Mouse (Mus musculus) embryonic fibroblast, embryonic 13.5 days (primary cell): ENCODE results near the gene Immp2l. TPM values are rescaled to one million over a fixed set of nuclear protein-coding genes. Genes with fewer than 3 reads are reported as not detected.

Source experiments
- H3K27ac ChIP-seq: 2 replicates; pipeline ENCODE4 v1.5.1; 2012; ENCODE audit warnings: low read length, control low read depth, inconsistent platforms; ENCODE audit not compliant: insufficient read depth
- H3K4me1 ChIP-seq: 2 replicates; pipeline ENCODE4 v1.6.1; 2011; ENCODE audit warnings: low read length; ENCODE audit not compliant: control insufficient read depth, insufficient read depth
- H3K4me3 ChIP-seq: 2 replicates; pipeline ENCODE4 v1.5.1; 2011; ENCODE audit warnings: mild to moderate bottlenecking, control low read depth, low read length; ENCODE audit not compliant: insufficient read depth
- CTCF ChIP-seq: IDR thresholded peaks from 2 replicates; pipeline ENCODE4 v1.5.1; 2011; ENCODE audit warnings: mild to moderate bottlenecking, control low read depth, low read length, moderate library complexity, borderline replicate concordance; ENCODE audit not compliant: insufficient read depth
- POLR2A ChIP-seq: IDR thresholded peaks from 2 replicates; pipeline ENCODE4 v1.6.1; 2011; ENCODE audit warnings: low read depth, mild to moderate bottlenecking, control low read depth, low read length, moderate library complexity
- polyA plus RNA-seq: library from polyadenylated mRNA; stranded (reverse); fragments of >200 nt; gene quantifications from 2 replicates; pipeline ENCODE4 v1.2.4, GENCODE M21; 2011; ENCODE audit warnings: low read depth; ENCODE audit not compliant: missing spikeins, insufficient read length

Gene Immp2l
- polyA plus RNA-seq, 1 experiment, result 2.9 TPM

DNA sequence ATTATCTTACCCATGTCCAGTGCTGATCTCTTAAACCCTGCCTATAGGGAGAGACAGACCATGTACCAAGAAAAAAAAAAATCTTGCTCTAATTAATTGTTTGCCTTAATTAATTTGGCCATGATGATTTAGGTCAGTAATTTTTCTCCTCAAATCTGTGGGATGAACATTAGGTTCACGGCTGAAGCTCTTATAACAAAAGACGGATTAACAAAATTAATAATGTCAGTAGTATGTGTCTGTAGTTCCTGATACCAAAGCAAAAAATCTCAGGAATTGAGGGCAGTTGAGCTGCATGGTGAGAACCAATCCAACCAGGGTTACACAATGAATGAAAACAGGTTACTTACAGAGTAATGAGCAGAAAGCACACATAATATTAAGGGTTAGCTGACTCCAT, 29.0 kb upstream of the Immp2l start:
- TF ChIP-seq POLR2A, result no peak
- no peak for TF ChIP-seq CTCF
- Histone ChIP-seq H3K4me3 (no peak overlapping the region), H3K4me1 (no peaks in the 10 kb centered on the region), H3K27ac (no peak overlapping the region)

DNA sequence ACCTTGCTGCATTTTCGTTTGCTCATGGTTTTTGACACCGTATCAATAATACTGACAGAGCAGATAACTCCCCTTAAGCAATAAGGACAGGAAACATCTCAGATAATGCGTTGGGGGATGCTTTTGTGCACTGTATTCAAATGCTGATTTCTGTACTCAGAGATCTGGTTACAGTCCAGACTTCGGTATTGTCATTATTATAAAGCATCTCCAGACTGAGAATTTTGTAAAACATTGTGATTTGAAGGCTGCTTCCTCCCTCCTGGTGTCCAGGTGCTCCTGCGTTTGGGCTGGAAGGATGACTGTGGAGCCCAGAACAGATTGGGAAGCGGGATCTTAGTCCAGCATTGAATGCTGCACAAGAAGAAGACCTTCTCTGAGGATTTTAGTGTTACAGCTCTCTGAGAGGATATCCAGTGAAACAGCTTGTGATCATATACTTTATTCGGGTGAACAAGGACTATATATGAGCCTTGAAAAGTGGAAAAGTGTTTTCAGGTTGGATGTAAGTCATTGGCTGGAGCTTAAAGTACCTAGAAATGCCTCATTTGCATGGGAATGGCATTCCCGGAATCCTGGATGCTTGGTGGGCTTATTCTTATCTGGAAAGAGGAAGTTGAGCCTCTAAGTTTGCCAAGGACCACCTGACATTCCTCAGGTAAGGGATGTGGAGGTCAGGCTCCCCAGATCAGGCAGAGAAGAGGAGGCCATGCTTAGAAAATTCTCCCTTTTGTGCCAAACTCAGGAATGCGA, 28.1 kb upstream of the Immp2l start:
- TF ChIP-seq POLR2A (no peak), CTCF (no peak)
- Histone ChIP-seq H3K27ac (no peak overlapping the region), H3K4me1 (no peaks in the 10 kb centered on the region), H3K4me3 (no peak overlapping the region)

DNA sequence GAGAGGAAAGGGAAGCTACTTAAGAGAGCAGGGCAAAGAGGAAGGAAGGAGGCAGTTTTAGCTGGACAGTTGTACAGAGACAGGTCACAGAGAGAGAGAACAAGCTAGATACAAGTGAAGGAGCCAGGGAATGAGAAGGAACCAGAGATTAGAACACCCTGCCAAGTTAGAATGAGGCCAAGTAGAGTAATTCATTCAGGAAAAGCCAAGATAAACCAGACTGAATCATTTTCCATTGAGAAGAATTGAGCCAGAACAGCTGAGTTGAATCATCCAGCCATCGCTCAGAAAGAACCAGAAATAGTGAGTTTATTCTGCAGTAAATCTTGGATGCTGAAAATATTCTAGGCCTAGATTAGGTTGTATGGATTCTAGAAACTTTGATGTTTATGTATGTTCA, 1.4 kb upstream of the Immp2l start:
- no peak overlapping the region for H3K27ac ChIP-seq
- H3K4me3 ChIP-seq, result no peak overlapping the region
- no peaks in the 10 kb centered on the region for H3K4me1 ChIP-seq
- TF ChIP-seq CTCF (no peak), POLR2A (no peak)

DNA sequence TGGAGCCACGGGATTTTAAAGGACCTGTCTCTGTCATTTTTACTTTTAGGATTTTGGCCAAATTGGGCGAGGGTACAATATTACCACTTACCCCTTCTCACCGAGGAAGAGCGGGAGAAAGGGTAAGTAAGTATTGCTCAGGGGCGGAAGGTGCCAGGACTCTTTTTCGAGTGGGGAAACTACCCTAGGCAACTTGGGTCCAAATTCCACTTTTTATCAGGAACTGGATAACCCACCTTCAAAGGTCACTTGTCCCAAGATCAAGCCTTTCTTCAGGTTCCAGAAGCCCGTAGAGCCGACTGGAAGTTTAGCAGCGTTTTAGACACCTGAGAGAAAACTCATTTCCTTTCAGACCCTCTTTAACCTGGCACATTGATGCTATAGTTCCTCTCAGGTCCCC, 622 bp downstream of the Immp2l start:
- Histone ChIP-seq H3K4me3 (peak overlapping the region; percentile 77), H3K4me1 (no peaks in the 10 kb centered on the region), H3K27ac (no peak overlapping the region)
- no peak for TF ChIP-seq CTCF

DNA sequence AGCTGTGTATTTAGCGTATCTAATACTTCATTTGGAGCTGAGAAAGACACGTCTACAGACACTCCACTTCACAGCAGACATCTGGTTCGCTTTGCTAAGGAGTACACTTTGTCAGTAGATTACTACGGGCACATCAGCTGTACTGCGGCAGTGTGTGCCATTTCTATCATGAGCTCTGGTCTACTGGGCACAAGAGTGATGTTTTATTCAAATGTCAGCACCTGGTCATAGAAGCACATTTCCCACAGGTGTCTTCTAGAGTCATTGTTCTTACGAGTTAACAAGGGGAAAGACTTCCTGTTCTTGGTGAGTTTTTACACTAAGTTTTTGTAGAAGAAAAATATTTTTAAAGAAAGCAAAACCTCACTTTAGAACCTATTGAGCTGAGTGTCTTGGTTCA, 3.6 kb downstream of the Immp2l start:
- H3K4me3 ChIP-seq, result no peak overlapping the region
- no peak overlapping the region for H3K27ac ChIP-seq
- no peak for TF ChIP-seq POLR2A
- no peak for TF ChIP-seq CTCF
- no peaks in the 10 kb centered on the region for H3K4me1 ChIP-seq

DNA sequence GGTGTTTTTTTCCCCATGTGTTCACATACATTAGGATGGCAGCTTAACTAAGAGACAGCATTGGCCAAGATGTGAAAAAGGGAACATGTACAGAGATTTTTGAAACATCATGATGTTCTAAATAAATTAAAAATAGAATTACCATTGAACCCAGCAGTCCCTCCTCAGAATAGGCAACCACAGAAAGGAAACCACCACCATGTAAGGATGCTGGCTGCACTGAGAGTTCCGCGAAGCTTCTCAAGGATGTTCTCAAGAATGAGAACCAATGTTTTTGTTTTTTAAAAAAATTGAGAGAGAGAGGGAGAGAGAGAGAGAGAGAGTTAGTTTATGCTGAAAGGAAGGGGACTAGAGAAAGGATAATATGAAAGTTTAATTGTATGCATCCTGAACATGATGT, 7.2 kb downstream of the Immp2l start:
- H3K4me3 ChIP-seq, result no peak overlapping the region
- no peak overlapping the region for H3K27ac ChIP-seq
- TF ChIP-seq CTCF (no peak), POLR2A (no peak)
- no peaks in the 10 kb centered on the region for H3K4me1 ChIP-seq

DNA sequence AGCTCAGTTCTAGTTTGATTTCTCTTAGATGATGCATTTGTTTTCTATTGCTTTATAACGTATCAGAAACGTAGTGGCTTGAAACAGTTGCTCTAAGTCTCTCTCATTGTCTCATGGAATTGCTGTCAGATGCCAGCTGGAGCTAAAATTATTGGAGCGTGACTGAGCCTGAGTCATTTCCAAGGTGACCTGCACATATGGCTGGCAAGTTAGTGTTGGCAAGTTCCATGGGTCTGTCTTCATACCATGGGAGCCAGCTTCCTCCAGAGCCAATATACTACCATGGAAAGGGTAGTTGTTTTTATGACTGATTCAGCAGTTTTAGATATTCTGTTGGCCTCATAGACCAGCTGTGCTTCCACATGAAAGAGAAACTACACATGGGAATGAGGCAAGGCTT, 9.3 kb downstream of the Immp2l start:
- no peak overlapping the region for H3K27ac ChIP-seq
- H3K4me3 ChIP-seq, result no peak overlapping the region
- no peaks in the 10 kb centered on the region for H3K4me1 ChIP-seq
- no peak for TF ChIP-seq CTCF
- no peak for TF ChIP-seq POLR2A

DNA sequence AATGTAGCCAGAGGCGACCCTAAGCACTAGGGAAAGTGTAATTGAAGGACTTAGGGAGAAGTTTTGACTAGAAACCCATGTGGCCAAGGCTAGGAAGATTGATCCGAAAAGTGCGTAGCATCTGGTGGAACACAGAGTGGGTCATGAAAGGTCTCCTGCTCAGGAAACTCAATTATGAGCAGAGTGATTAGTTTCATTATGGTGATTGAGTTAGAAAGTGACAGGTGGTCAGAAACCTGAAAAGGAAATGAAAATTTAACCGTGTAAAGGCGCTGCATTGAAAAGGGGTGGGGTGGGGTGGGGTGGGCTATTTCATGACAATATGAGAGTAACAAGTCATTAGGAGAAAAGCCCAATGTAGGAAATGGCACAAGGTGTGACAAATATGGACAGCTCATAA, 15.9 kb downstream of the Immp2l start:
- TF ChIP-seq POLR2A, result no peak
- no peak for TF ChIP-seq CTCF
- no peaks in the 10 kb centered on the region for H3K4me1 ChIP-seq
- H3K27ac ChIP-seq, result no peak overlapping the region
- no peak overlapping the region for H3K4me3 ChIP-seq

DNA sequence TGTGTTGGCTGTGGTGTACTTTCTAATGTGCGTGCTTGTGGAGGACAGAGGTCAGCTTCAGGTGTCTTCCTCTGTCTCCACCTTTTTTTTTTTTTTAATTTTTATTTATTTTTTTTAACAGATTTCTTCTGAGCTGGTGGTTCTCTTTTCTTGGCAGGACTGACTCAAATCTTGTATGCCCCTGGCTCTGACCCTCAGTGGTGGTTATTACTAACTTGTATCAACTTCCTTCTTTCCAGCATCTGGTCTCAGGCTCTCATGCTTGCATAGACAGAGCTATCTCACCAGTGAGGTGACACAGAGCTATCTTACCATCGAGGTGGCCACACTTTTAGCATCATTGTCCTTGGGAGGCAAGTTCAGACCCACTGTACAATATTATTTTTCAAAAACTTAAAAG, 17.8 kb downstream of the Immp2l start:
- H3K4me3 ChIP-seq, result no peak overlapping the region

DNA sequence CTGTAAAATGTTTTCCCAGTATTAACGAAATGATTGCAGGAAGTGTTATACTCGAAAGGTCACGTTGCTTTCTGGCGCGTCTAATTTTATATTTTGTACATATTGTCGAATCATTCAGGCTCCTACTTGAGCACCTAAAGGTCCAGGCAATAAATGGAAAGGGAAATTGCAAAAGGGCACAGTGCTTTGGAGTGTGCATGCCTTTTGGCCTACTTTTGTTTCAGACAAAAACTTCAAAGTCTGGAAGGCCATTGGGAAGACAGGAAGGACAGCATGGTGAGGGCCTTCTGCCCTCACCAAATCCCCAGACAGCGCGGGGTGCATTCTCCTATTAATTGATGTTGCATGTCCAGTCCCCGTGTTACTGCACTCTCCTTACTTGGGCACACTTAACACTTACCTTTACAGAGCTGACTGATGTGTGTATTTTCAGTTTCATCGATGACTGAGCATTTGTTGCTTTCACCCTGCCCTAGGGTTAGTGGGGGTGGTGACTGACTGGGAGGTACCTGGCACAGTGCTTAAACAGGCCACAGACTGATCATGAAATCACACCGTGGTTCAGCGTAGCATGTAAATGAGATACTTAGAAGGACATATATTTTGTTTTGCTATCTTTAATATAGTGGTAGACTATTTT, 20.7 kb downstream of the Immp2l start:
- TF ChIP-seq CTCF, result no peak
- H3K4me3 ChIP-seq, result no peak overlapping the region
- H3K27ac ChIP-seq, result no peak overlapping the region
- H3K4me1 ChIP-seq, result no peaks in the 10 kb centered on the region

More for the DNA sequence above, 17.8 kb downstream of the Immp2l start:
- Histone ChIP-seq H3K27ac (no peak overlapping the region), H3K4me1 (no peaks in the 10 kb centered on the region)
- TF ChIP-seq POLR2A (no peak), CTCF (no peak)
